Mouse (Mus musculus): ENCODE measurements at regions not wholly inside any gene's neighbourhood (a gene's known extent, or its start where the extent isn't known, plus 50 kb on each side); places are given as distances from the start of the nearest gene placed in this dataset.

- peak; percentile 5 to 10 for DNase-seq
Measured at GRCm38 (mm10) chr3:149993199-149993598, 1002.8 kb upstream of the Adgrl2 start.

DNA sequence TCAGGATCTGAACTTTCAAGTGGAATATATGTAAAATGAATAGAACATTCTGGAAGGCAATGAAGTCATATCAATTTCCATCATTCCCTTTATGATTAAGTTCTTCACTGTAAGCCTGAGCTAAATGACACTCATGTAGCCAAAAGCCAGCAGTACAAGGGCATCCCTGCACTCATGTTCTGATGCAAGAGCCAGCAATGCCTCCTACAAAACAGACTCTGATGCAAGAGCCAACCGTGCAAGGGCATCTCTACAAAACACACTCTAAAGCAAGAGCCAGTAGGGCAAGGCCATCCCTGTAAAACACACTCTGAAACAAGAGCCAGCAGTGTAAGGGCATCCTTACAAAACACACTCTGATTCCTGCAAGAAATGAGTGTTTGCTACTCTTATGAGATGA lies 997.4 kb upstream of the Adgrl2 start:
- DNase-seq, result no peak

GRCm38 (mm10) chr3:149956993-149957392 lies 966.6 kb upstream of the Adgrl2 start:
- no peak for DNase-seq

GRCm38 (mm10) chr3:149936197-149936596 lies 945.8 kb upstream of the Adgrl2 start:
- DNase-seq, result no peak

GRCm38 (mm10) chr3:149934832-149935231 lies 944.5 kb upstream of the Adgrl2 start:
- no peak for DNase-seq

GRCm38 (mm10) chr3:149928456-149929360 lies 938.4 kb upstream of the Adgrl2 start:
- DNase-seq, result no peak

DNA sequence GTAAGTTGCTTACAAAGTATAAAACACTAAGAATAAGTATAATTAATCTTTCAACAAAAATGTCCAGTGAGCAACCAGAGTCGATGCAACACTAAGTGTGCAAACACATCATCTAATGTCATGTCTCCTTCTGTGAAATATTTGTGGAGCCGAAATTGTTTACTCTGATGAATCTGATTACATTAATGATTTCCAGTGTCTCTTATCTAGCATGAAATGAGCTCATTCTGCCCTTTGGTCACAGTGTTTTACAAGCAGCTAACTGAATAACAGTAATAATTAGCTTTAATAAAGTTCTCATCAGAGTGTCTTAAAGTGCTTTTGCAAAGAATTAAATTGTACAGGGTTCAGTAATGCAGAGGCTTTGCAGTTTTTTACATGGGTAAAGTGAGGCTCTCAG lies 929.9 kb upstream of the Adgrl2 start:
- DNase-seq, result no peak

GRCm38 (mm10) chr3:149918201-149918600 lies 927.8 kb upstream of the Adgrl2 start:
- DNase-seq, result no peak

DNA sequence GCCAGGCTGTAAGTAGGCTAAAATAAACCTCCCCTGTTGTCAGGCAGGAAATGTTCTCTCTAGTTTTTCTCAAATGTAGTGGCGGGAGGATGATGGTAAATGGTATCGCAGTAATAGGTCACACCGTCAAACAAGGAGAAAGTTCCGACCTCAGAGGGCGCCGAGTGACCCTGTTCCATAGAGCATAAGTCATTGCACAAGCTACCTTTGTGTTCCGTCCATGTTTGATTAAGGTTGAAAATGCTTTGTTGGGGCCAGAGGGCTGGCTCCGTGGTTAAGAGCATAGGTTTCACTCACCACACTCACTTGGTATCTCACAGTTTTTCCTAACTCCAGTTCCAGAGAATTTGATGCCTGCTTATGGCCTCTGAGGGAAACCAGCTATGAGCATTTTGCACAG lies 920.4 kb upstream of the Adgrl2 start:
- DNase-seq, result no peak

DNA sequence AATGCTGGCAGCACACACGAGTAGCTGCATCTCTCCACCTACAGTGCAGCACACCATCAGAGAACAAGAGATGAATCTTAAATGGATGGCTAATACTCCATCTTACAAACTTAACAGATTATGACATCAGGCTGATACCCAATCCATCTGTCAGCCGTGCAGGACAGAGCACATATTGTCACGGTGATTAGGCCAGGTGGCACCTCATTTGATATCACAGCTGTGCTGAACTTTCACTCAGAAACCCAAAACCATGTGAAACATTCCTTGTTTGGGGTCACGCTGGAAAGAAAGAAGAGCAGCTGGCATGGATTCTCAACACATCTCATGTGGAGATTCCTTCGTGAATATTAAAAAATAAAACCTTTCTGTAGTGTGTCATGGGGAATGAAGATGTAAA lies 911.4 kb upstream of the Adgrl2 start:
- no peak for DNase-seq

DNA sequence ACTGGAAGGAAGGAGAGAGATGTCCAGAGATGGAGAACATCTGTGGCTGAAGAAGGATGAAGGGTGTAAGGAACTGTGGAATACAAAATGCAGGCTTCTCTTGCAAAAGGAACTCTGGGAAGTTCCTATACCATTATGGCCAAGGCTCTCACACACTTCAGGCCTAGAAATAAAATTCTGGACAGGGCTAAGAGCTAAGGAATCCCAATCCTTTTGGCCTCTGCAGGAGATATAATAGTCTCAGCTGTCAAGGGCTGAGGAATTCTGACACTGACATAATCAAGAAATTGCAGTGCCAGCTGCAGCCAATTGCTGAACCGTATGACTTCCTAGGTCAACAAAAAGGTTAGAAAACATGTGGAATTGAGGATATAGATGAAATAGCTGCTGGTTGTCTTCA lies 886.2 kb upstream of the Adgrl2 start:
- no peak for DNase-seq

DNA sequence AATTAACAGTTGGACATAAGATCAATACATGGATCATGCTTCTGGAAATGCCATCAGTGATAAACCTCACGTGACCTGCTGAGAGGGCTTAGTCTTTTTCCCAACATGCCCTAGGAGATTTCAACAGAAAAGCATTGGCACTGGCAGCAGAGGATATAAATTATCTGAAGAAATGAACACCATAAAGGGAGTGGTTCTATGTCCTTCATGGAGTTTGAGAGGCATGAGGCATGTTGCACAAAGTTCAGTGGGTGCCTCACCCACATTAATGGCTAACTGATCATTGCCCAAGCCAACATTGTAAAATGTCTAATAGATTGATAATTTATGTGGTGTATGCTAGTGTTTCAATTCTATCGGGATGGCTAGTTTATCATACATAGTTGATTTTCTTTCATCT lies 875.6 kb upstream of the Adgrl2 start:
- no peak for DNase-seq

GRCm38 (mm10) chr3:149846941-149847539 lies 856.7 kb upstream of the Adgrl2 start:
- no peak for DNase-seq

- DNase-seq, result no peak
Measured at GRCm38 (mm10) chr3:149845826-149846486, 855.6 kb upstream of the Adgrl2 start.

- peak; percentile 7 to 15 for DNase-seq
Measured at GRCm38 (mm10) chr3:149845083-149845825, 854.9 kb upstream of the Adgrl2 start.

DNA sequence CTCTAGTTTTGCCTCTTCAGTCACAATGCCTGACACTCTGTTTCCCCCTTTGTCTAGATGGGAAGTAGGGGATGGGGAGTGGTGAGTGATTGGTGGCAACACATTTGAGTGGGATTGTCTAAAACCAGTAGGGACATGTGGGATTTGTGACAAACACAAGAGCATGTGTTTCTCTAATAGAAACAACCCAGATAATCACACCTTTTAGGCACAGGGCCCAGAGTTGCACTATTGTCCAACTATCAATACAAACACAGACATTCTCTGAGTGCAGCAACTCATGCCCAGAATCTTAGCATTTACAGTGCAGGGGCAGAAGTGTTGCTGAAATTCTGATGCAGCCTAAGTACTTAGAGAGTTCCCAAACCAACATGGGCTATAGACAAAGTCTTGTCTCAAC lies 847.6 kb upstream of the Adgrl2 start:
- no peak for DNase-seq

DNA sequence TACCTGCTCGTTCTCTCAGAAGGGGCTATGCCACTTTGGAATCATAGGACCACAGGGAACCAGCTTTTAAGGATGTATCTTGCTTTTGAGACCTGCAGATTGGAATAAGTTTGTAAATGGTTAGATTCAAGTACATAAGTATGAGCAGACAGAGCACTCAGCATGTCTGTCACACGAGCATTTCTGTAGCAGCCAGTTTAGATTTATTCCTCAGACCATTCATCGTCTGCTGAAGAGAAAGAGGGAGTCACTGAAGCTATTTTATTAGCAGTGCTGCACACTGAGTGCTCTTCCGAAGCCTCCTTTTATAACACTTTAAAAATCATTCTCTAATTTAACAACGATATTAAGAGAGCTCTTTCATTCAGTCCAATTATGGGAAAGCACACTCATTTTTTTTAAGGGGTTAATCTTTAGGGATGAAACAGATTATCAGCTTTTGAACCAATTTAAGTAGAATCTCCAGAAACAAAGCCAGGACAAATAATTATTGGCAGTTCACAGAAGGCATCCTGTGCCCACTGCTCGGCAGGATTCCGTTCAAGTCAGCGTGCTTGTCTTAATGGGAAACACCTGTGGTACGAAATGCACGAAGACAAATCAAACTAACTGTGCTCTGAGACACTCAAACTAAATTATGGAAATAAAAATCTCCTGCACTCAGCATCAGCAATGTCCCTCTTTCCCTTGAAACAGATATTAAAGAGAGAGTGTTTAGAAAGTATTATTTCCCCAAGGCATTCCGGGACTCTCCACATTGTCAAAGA lies 846.3 kb upstream of the Adgrl2 start:
- DNase-seq, result no peak

- DNase-seq, result no peak
Measured at GRCm38 (mm10) chr3:149827181-149827580, 836.8 kb upstream of the Adgrl2 start.

GRCm38 (mm10) chr3:149826757-149827156 lies 836.4 kb upstream of the Adgrl2 start:
- DNase-seq, result no peak

- no peak for DNase-seq
Measured at GRCm38 (mm10) chr3:149820670-149821069, 830.3 kb upstream of the Adgrl2 start.

DNA sequence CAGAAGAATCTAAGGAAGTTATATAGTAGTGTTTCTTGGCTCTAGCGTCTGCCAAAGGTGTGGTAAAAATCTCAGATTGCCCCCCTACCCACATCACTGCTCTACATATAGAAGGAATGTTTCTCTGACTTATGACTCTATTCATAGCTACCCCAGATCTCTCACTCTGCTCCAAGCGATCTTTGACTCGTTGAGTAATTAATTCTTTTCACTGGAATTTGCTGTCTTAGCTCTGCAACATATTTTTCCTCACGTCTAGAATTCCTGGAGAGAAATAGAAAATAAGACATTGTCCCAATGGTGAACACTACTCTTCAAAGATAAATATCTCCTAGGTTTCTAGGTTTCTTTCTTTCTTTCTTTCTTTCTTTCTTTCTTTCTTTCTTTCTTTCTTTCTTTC lies 829.5 kb upstream of the Adgrl2 start:
- DNase-seq, result no peak

GRCm38 (mm10) chr3:149819081-149819480 lies 828.7 kb upstream of the Adgrl2 start:
- no peak for DNase-seq

All from kidney, postnatal 4 days (tissue).